Mouse (Mus musculus): ENCODE results near the gene Gm10800. TPM values are rescaled to one million over a fixed set of nuclear protein-coding genes. Genes with fewer than 3 reads are reported as not detected.

Gm10800 gene
- 542 TPM for polyA plus RNA-seq (2017; shearing (Covaris generic))

GRCm38 (mm10) chr2:98667201-98667600 is at the start of gene Gm10800:
Gm10800 (minus strand) TSS chr2:98667301.

GRCm38 (mm10) chr2:98661937-98662336 is 5.2 kb downstream of the Gm10800 start, which contains the start of gene Gm10801:
Gm10801 (plus strand) TSS chr2:98662237.

Other genes starting within 250 kb of the Gm10800 start
- gene Gm10801, start 5.1 kb downstream of the Gm10800 start, polyA plus RNA-seq (2017; shearing (Covaris generic)): 118 TPM